Mouse (Mus musculus): ENCODE data around the gene Ptpn12. TPM values are rescaled to one million over a fixed set of nuclear protein-coding genes. Genes with fewer than 3 reads are reported as not detected.

The Ptpn12 gene
- polyA plus RNA-seq, 1 experiment = 12.5 TPM

GRCm38 (mm10) chr5:21017075-21017474 is 38.6 kb downstream of the Ptpn12 start:
- Histone ChIP-seq H3K4me3 (ENCODE audit: control insufficient read depth, low read depth, low read length) (no peak overlapping the region), H3K27me3 (ENCODE audit: control insufficient read depth, insufficient read depth, low read length) (no peaks in the 10 kb centered on the region), H3K27ac (ENCODE audit: control insufficient read depth, insufficient read depth, low read depth, low read length) (no peak overlapping the region), H3K36me3 (ENCODE audit: control insufficient read depth, insufficient read depth, low read length) (peaks cover 2% of the 10 kb centered on the region; the same call in 1 of the 2 replicates), H3K4me1 (ENCODE audit: control insufficient read depth, insufficient read depth, low read length) (no peaks in the 10 kb centered on the region)
- TF ChIP-seq POLR2A (IDR thresholded peaks at IDR 0.05; ENCODE audit: control insufficient read depth, low read depth, low read length) (no peak), CTCF (IDR thresholded peaks at IDR 0.05; ENCODE audit: control insufficient read depth, insufficient read depth, insufficient replicate concordance, low read depth, low read length) (no peak)

DNA sequence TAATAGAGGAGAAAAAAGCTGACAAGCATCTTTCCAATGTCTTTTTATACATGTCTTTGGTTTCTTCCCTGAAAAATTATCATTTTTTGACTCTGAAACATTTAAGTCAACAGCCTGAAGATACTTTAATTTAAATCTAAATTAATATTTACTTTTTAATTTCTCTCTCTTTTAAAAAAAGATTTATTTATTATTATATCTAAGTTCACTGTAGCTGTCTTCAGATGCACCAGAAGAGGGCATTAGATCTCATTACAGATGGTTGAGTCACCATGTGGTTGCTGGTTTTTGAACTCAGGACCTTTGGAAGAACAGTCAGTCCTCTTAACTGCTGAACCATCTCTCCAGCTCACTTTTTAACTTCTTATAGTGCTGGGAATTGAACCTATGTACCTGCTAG is 44.8 kb downstream of the Ptpn12 start:
- Histone ChIP-seq H3K4me1 (ENCODE audit: control insufficient read depth, insufficient read depth, low read length) (no peaks in the 10 kb centered on the region), H3K4me3 (ENCODE audit: control insufficient read depth, low read depth, low read length) (no peak overlapping the region)

GRCm38 (mm10) chr5:21002723-21003122 is 53.0 kb downstream of the Ptpn12 start:
- Histone ChIP-seq H3K27me3 (ENCODE audit: control insufficient read depth, insufficient read depth, low read length) (no peaks in the 10 kb centered on the region), H3K4me1 (ENCODE audit: control insufficient read depth, insufficient read depth, low read length) (no peaks in the 10 kb centered on the region), H3K27ac (ENCODE audit: control insufficient read depth, insufficient read depth, low read depth, low read length) (no peak overlapping the region), H3K4me3 (ENCODE audit: control insufficient read depth, low read depth, low read length) (no peak overlapping the region), H3K36me3 (ENCODE audit: control insufficient read depth, insufficient read depth, low read length) (no peaks in the 10 kb centered on the region; the same call in none of the 2 replicates)
- TF ChIP-seq CTCF (IDR thresholded peaks at IDR 0.05; ENCODE audit: control insufficient read depth, insufficient read depth, insufficient replicate concordance, low read depth, low read length) = no peak
- no peak for TF ChIP-seq POLR2A (IDR thresholded peaks at IDR 0.05; ENCODE audit: control insufficient read depth, low read depth, low read length)

More for the DNA sequence above, 44.8 kb downstream of the Ptpn12 start:
- no peak overlapping the region for H3K27ac ChIP-seq (ENCODE audit: control insufficient read depth, insufficient read depth, low read depth, low read length)
- no peaks in the 10 kb centered on the region for H3K36me3 ChIP-seq (ENCODE audit: control insufficient read depth, insufficient read depth, low read length)
- H3K27me3 ChIP-seq (ENCODE audit: control insufficient read depth, insufficient read depth, low read length) = no peaks in the 10 kb centered on the region
- TF ChIP-seq POLR2A (IDR thresholded peaks at IDR 0.05; ENCODE audit: control insufficient read depth, low read depth, low read length) = no peak

- Histone ChIP-seq H3K4me1 (ENCODE audit: control insufficient read depth, insufficient read depth, low read length) (no peaks in the 10 kb centered on the region), H3K27ac (ENCODE audit: control insufficient read depth, insufficient read depth, low read depth, low read length) (no peak overlapping the region), H3K36me3 (ENCODE audit: control insufficient read depth, insufficient read depth, low read length) (no peaks in the 10 kb centered on the region; the same call in none of the 2 replicates), H3K4me3 (ENCODE audit: control insufficient read depth, low read depth, low read length) (no peak overlapping the region), H3K27me3 (ENCODE audit: control insufficient read depth, insufficient read depth, low read length) (no peaks in the 10 kb centered on the region)
- no peak for TF ChIP-seq CTCF (IDR thresholded peaks at IDR 0.05; ENCODE audit: control insufficient read depth, insufficient read depth, insufficient replicate concordance, low read depth, low read length)
- TF ChIP-seq POLR2A (IDR thresholded peaks at IDR 0.05; ENCODE audit: control insufficient read depth, low read depth, low read length) = no peak
These were observed 53.9 kb downstream of the Ptpn12 start for GRCm38 (mm10) chr5:21001622-21002315.

GRCm38 (mm10) chr5:20998427-20998826 is 57.3 kb downstream of the Ptpn12 start:
- Histone ChIP-seq H3K27me3 (ENCODE audit: control insufficient read depth, insufficient read depth, low read length) (no peaks in the 10 kb centered on the region), H3K4me1 (ENCODE audit: control insufficient read depth, insufficient read depth, low read length) (no peaks in the 10 kb centered on the region), H3K36me3 (ENCODE audit: control insufficient read depth, insufficient read depth, low read length) (peaks cover 2% of the 10 kb centered on the region), H3K4me3 (ENCODE audit: control insufficient read depth, low read depth, low read length) (no peak overlapping the region), H3K27ac (ENCODE audit: control insufficient read depth, insufficient read depth, low read depth, low read length) (no peak overlapping the region)
- TF ChIP-seq CTCF (IDR thresholded peaks at IDR 0.05; ENCODE audit: control insufficient read depth, insufficient read depth, insufficient replicate concordance, low read depth, low read length) (no peak), POLR2A (IDR thresholded peaks at IDR 0.05; ENCODE audit: control insufficient read depth, low read depth, low read length) (no peak)

GRCm38 (mm10) chr5:20997555-20997954 is 58.2 kb downstream of the Ptpn12 start:
- TF ChIP-seq CTCF (IDR thresholded peaks at IDR 0.05; ENCODE audit: control insufficient read depth, insufficient read depth, insufficient replicate concordance, low read depth, low read length) (no peak), POLR2A (IDR thresholded peaks at IDR 0.05; ENCODE audit: control insufficient read depth, low read depth, low read length) (no peak)
- Histone ChIP-seq H3K4me1 (ENCODE audit: control insufficient read depth, insufficient read depth, low read length) (no peaks in the 10 kb centered on the region), H3K4me3 (ENCODE audit: control insufficient read depth, low read depth, low read length) (no peak overlapping the region), H3K27ac (ENCODE audit: control insufficient read depth, insufficient read depth, low read depth, low read length) (no peak overlapping the region), H3K27me3 (ENCODE audit: control insufficient read depth, insufficient read depth, low read length) (no peaks in the 10 kb centered on the region), H3K36me3 (ENCODE audit: control insufficient read depth, insufficient read depth, low read length) (peaks cover 2% of the 10 kb centered on the region)

DNA sequence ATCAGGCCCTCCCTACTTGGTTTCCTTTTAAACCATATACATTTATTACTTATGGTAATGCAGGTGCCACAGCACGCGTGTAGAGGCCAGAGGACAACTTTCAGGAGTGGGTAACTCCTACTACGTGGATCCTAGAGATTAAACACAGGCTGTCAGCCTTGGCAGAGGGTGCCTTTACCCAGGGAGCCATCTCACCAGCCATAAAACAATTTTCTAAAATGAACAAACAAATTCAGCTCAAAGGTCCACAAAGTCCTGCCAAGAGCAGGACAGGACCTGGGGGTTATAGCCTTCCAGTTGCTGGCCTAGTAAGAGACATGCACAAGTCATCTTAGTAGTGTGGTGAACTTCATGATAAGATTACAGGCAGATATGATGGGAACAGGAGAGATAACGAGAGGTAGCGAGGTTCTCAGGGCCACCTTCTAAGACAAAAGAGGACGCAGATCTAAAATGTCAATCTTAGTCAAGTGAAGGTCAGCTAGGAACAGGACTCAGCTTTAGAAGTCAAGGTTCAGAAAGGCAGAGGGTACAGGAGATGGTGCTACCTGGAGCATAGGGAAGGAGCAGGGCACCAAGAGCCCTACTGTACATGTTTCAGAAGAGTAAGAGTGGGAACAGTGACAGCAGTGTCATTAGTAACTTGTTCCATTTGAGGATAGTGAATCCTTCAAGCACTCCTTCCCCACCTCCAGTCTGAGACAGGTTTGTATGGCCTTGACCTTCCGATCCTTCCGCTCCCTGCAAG is 65.5 kb downstream of the Ptpn12 start:
- Histone ChIP-seq H3K27me3 (ENCODE audit: control insufficient read depth, insufficient read depth, low read length) (no peaks in the 10 kb centered on the region), H3K36me3 (ENCODE audit: control insufficient read depth, insufficient read depth, low read length) (no peaks in the 10 kb centered on the region; the same call in 1 of the 2 replicates), H3K4me1 (ENCODE audit: control insufficient read depth, insufficient read depth, low read length) (no peaks in the 10 kb centered on the region), H3K27ac (ENCODE audit: control insufficient read depth, insufficient read depth, low read depth, low read length) (no peak overlapping the region), H3K4me3 (ENCODE audit: control insufficient read depth, low read depth, low read length) (no peak overlapping the region)
- no peak for TF ChIP-seq CTCF (IDR thresholded peaks at IDR 0.05; ENCODE audit: control insufficient read depth, insufficient read depth, insufficient replicate concordance, low read depth, low read length)
- no peak for TF ChIP-seq POLR2A (IDR thresholded peaks at IDR 0.05; ENCODE audit: control insufficient read depth, low read depth, low read length)
